Mouse (Mus musculus) bone marrow, adult 2 months (tissue): ENCODE results near the gene Chadl.

Experiments
- CTCF ChIP-seq: fragments of 200-500 bp; IDR thresholded peaks from 2 replicates; pipeline ENCODE4 v1.5.1; 2011; ENCODE audit warnings: low read length, control low read depth; ENCODE audit not compliant: control insufficient read depth, insufficient read depth
- POLR2A ChIP-seq: fragments of 200-500 bp; IDR thresholded peaks from 2 replicates; pipeline ENCODE4 v1.6.1; 2011; ENCODE audit warnings: low read depth, mild to moderate bottlenecking, control low read depth, low read length, borderline replicate concordance; ENCODE audit not compliant: control insufficient read depth

- TF ChIP-seq POLR2A (no peak), CTCF (no peak)
Observed at GRCm38 (mm10) chr15:81697175-81697574, at the start of gene Chadl.
